Mouse (Mus musculus) MEL (cell line): ENCODE data around the gene Tubb4a. TPM values are rescaled to one million over a fixed set of nuclear protein-coding genes. Genes with fewer than 3 reads are reported as not detected.
A peak's percentile ranks its signal among the peaks of the same experiment; 100 is the strongest.

Source experiments
- DNase-seq: peaks from one replicate; pipeline ENCODE4 v3.0.0; 2011; ENCODE audit warnings: low read depth, low spot score
- H3K27ac ChIP-seq: 2 replicates; pipeline ENCODE4 v1.5.1; 2012; ENCODE audit warnings: low read depth, mild to moderate bottlenecking, control low read depth, low read length, moderate library complexity; ENCODE audit not compliant: control insufficient read depth
- H3K27me3 ChIP-seq, 2 experiments: fragments of 150-350 bp in 1 of 2; sonication (generic) in 1 of 2; 2 replicates each; pipeline ENCODE4 v1.6.1; 2012; ENCODE audit warnings: low read length in 2 of 2, mild to moderate bottlenecking in 2 of 2, improper control_type of control experiment in 1 of 2, moderate library complexity in 1 of 2; ENCODE audit not compliant: insufficient read depth in 2 of 2, control insufficient read depth in 1 of 2
- H3K36me3 ChIP-seq, 2 experiments: 2 replicates each; pipeline ENCODE4 v1.6.1; 2012 to 2014; ENCODE audit warnings: low read length in 2 of 2, improper control_type of control experiment in 1 of 2, inconsistent platforms in 1 of 2, mild to moderate bottlenecking in 1 of 2; ENCODE audit not compliant: insufficient read depth in 2 of 2, control insufficient read depth in 1 of 2
- H3K4me1 ChIP-seq, 2 experiments: fragments of 150-350 bp in 1 of 2; sonication (generic) in 1 of 2; 2 replicates each; pipeline ENCODE4 v1.6.1; 2012; ENCODE audit warnings: low read length in 2 of 2, improper control_type of control experiment in 1 of 2, mild to moderate bottlenecking in 1 of 2; ENCODE audit not compliant: insufficient read depth in 2 of 2, control insufficient read depth in 1 of 2
- H3K4me3 ChIP-seq, 2 experiments: fragments of 150-350 bp in 1 of 2; sonication (generic) in 1 of 2; 2 replicates each; pipeline ENCODE4 v1.5.1; 2012; ENCODE audit warnings: low read depth in 2 of 2, low read length in 2 of 2, mild to moderate bottlenecking in 2 of 2, moderate library complexity in 2 of 2, control low read depth in 1 of 2, improper control_type of control experiment in 1 of 2; ENCODE audit not compliant: control insufficient read depth in 1 of 2, insufficient read depth in 1 of 2
- H3K79me2 ChIP-seq: 2 replicates; pipeline ENCODE4 v1.6.1; 2012; ENCODE audit warnings: mild to moderate bottlenecking, low read length, moderate library complexity; ENCODE audit not compliant: control insufficient read depth, poor library complexity, insufficient read depth
- H3K9ac ChIP-seq: 2 replicates; pipeline ENCODE4 v1.6.1; 2012; ENCODE audit warnings: low read depth, mild to moderate bottlenecking, control low read depth, low read length, moderate library complexity; ENCODE audit not compliant: control insufficient read depth, poor library complexity, severe bottlenecking
- H3K9me3 ChIP-seq: fragments of 150-350 bp; sonication (generic); replicated peaks from 2 replicates; pipeline ENCODE4 v1.6.1; 2012; ENCODE audit warnings: mild to moderate bottlenecking, low read length, improper control_type of control experiment, moderate library complexity; ENCODE audit not compliant: insufficient read depth
- BHLHE40 ChIP-seq: IDR thresholded peaks from 2 replicates; pipeline ENCODE4 v1.6.1; 2012; ENCODE audit warnings: low read depth, mild to moderate bottlenecking, inconsistent platforms, low read length, improper control_type of control experiment, borderline replicate concordance
- CHD2 ChIP-seq: IDR thresholded peaks from 2 replicates; pipeline ENCODE4 v1.6.1; 2011; ENCODE audit warnings: low read length, improper control_type of control experiment
- CTCF ChIP-seq, 3 experiments: IDR thresholded peaks in 2 of 3; conservative IDR thresholded peaks in 1 of 3; 2 replicates each; pipeline ENCODE4 v1.5.1; 2011 to 2012; ENCODE audit warnings: low read length in 3 of 3, low read depth in 2 of 3, mild to moderate bottlenecking in 2 of 3, improper control_type of control experiment in 1 of 3, inconsistent platforms in 1 of 3, mixed read lengths in 1 of 3, moderate library complexity in 1 of 3; ENCODE audit not compliant: control insufficient read depth in 1 of 3, insufficient read depth in 1 of 3, poor library complexity in 1 of 3, severe bottlenecking in 1 of 3
- ELF1 ChIP-seq: IDR thresholded peaks from 2 replicates; pipeline ENCODE4 v1.6.1; 2014; ENCODE audit warnings: low read depth, mild to moderate bottlenecking, inconsistent platforms, low read length, improper control_type of control experiment, moderate library complexity
- EP300 ChIP-seq, 2 experiments: IDR thresholded peaks; 2 replicates each; pipeline ENCODE4 v1.6.1; 2011; ENCODE audit warnings: improper control_type of control experiment in 2 of 2, low read length in 2 of 2, low read depth in 1 of 2, mild to moderate bottlenecking in 1 of 2
- ETS1 ChIP-seq: IDR thresholded peaks from 2 replicates; pipeline ENCODE4 v1.6.1; 2012; ENCODE audit warnings: low read depth, mild to moderate bottlenecking, inconsistent platforms, low read length, improper control_type of control experiment, moderate library complexity
- HCFC1 ChIP-seq: IDR thresholded peaks from 2 replicates; pipeline ENCODE4 v1.6.1; 2012; ENCODE audit warnings: low read depth, mild to moderate bottlenecking, inconsistent platforms, low read length, improper control_type of control experiment, moderate library complexity
- JUND ChIP-seq: IDR thresholded peaks from 2 replicates; pipeline ENCODE4 v1.6.1; 2011; ENCODE audit warnings: low read depth, mild to moderate bottlenecking, improper control_type of control experiment, low read length
- MAX ChIP-seq: IDR thresholded peaks from 2 replicates; pipeline ENCODE4 v1.6.1; 2011; ENCODE audit warnings: low read length, improper control_type of control experiment
- MYB ChIP-seq: IDR thresholded peaks from 2 replicates; pipeline ENCODE4 v1.6.1; 2011; ENCODE audit warnings: mild to moderate bottlenecking, low read depth, low read length, improper control_type of control experiment
- MYC ChIP-seq: IDR thresholded peaks from 2 replicates; pipeline ENCODE4 v1.6.1; 2011; ENCODE audit warnings: low read depth, mild to moderate bottlenecking, low read length, improper control_type of control experiment, moderate library complexity
- NELFE ChIP-seq: IDR thresholded peaks from 2 replicates; pipeline ENCODE4 v1.6.1; 2011; ENCODE audit warnings: low read depth, low read length, improper control_type of control experiment
- NRF1 ChIP-seq: IDR thresholded peaks from 2 replicates; pipeline ENCODE4 v1.6.1; 2014; ENCODE audit warnings: low read depth, mild to moderate bottlenecking, inconsistent platforms, low read length, improper control_type of control experiment, moderate library complexity; ENCODE audit not compliant: poor library complexity, insufficient read depth, severe bottlenecking
- POLR2A ChIP-seq, 2 experiments: IDR thresholded peaks; 2 replicates each; pipeline ENCODE4 v1.6.1; 2011 to 2012; ENCODE audit warnings: low read length in 2 of 2, mild to moderate bottlenecking in 2 of 2, control low read depth in 1 of 2, improper control_type of control experiment in 1 of 2, low read depth in 1 of 2, moderate library complexity in 1 of 2; ENCODE audit not compliant: control insufficient read depth in 1 of 2, insufficient read depth in 1 of 2, poor library complexity in 1 of 2
- POLR2AphosphoS5 ChIP-seq: IDR thresholded peaks from 2 replicates; pipeline ENCODE4 v1.6.1; 2012; ENCODE audit warnings: low read depth, borderline replicate concordance, mild to moderate bottlenecking, inconsistent platforms, low read length, moderate library complexity, mixed read lengths
- RAD21 ChIP-seq: IDR thresholded peaks from 2 replicates; pipeline ENCODE4 v1.6.1; 2011; ENCODE audit warnings: mild to moderate bottlenecking, low read depth, low read length, improper control_type of control experiment
- RCOR1 ChIP-seq: IDR thresholded peaks from 2 replicates; pipeline ENCODE4 v1.6.1; 2012; ENCODE audit warnings: low read depth, mild to moderate bottlenecking, inconsistent platforms, low read length, improper control_type of control experiment
- SMC3 ChIP-seq: IDR thresholded peaks from 2 replicates; pipeline ENCODE4 v1.6.1; 2011; ENCODE audit warnings: low read depth, low read length, improper control_type of control experiment
- TBP ChIP-seq: IDR thresholded peaks from 2 replicates; pipeline ENCODE4 v1.8.0; 2011; ENCODE audit warnings: low read depth, low read length, improper control_type of control experiment
- TCF12 ChIP-seq: IDR thresholded peaks from 2 replicates; pipeline ENCODE4 v1.6.1; 2014; ENCODE audit warnings: low read depth, mild to moderate bottlenecking, inconsistent platforms, low read length, improper control_type of control experiment, moderate library complexity
- UBTF ChIP-seq: IDR thresholded peaks from 2 replicates; pipeline ENCODE4 v1.6.1; 2012; ENCODE audit warnings: low read depth, mild to moderate bottlenecking, inconsistent platforms, low read length, improper control_type of control experiment, moderate library complexity, borderline replicate concordance; ENCODE audit not compliant: insufficient read depth
- USF1 ChIP-seq: IDR thresholded peaks from 2 replicates; pipeline ENCODE4 v1.6.1; 2014; ENCODE audit warnings: low read depth, mild to moderate bottlenecking, inconsistent platforms, low read length, improper control_type of control experiment, moderate library complexity
- USF2 ChIP-seq, 2 experiments: IDR thresholded peaks; 2 replicates each; pipeline ENCODE4 v1.6.1; 2011 to 2012; ENCODE audit warnings: improper control_type of control experiment in 2 of 2, low read length in 2 of 2, borderline replicate concordance in 1 of 2, inconsistent platforms in 1 of 2, low read depth in 1 of 2, mild to moderate bottlenecking in 1 of 2; ENCODE audit not compliant: insufficient read depth in 1 of 2
- ZC3H11A ChIP-seq: IDR thresholded peaks from 2 replicates; pipeline ENCODE4 v1.6.1; 2012; ENCODE audit warnings: low read depth, mild to moderate bottlenecking, inconsistent platforms, low read length, improper control_type of control experiment
- ZKSCAN1 ChIP-seq: IDR thresholded peaks from 2 replicates; pipeline ENCODE4 v1.6.1; 2012; ENCODE audit warnings: low read depth, mild to moderate bottlenecking, inconsistent platforms, low read length, improper control_type of control experiment, moderate library complexity
- ZNF384 ChIP-seq: IDR thresholded peaks from 2 replicates; pipeline ENCODE4 v1.6.1; 2012; ENCODE audit warnings: low read depth, mild to moderate bottlenecking, inconsistent platforms, low read length, improper control_type of control experiment
- polyA plus RNA-seq, 2 experiments: library from polyadenylated mRNA; stranded (reverse) in 1 of 2; unstranded in 1 of 2; fragments of >175 nt in 1 of 2; fragments of >200 nt in 1 of 2; gene quantifications; 2 replicates each; pipeline versions ENCODE4 v1.2.1 to v1.2.4; 2012; ENCODE audit warnings: low replicate concordance in 2 of 2, low read depth in 1 of 2; ENCODE audit not compliant: insufficient read length in 2 of 2, insufficient read depth in 1 of 2, missing spikeins in 1 of 2
- total RNA-seq: library from RNA; depleted of rRNA; stranded (reverse); fragments of 300-350 nt; gene quantifications from 2 replicates; pipeline ENCODE4 v1.2.3, GENCODE M21; 2012

Tubb4a gene
- total and polyA plus RNA-seq, 3 experiments: 0.35 to 6.4 TPM; not detected in 1

- H3K9ac ChIP-seq: no peak overlapping the region
- H3K27me3 ChIP-seq: no peaks in the 10 kb centered on the region
- TF ChIP-seq CHD2 (no peak), TCF12 (no peak), MAX (no peak), ETS1 (no peak), TBP (no peak), HCFC1 (no peak), CTCF (IDR thresholded peaks at IDR 0.05 in 2 of 3, conservative IDR thresholded peaks at IDR 0.05 in 1 of 3; ENCODE audit: control insufficient read depth in 1 of 3, insufficient read depth in 1 of 3, low read depth in 2 of 3, low read length in 3 of 3, poor library complexity in 1 of 3, severe bottlenecking in 1 of 3) (no peak), ZNF384 (no peak), USF2 (IDR thresholded peaks at IDR 0.05; ENCODE audit: borderline replicate concordance in 1 of 2, insufficient read depth in 1 of 2, low read depth in 1 of 2, low read length in 2 of 2) (no peak), RCOR1 (no peak), ZC3H11A (no peak), SMC3 (no peak), ZKSCAN1 (no peak), NRF1 (no peak), EP300 (IDR thresholded peaks at IDR 0.05; ENCODE audit: low read depth in 1 of 2, low read length in 2 of 2) (no peak), JUND (no peak)
- peak; percentile 38 for DNase-seq
- H3K4me1 ChIP-seq: no peaks in the 10 kb centered on the region
- H3K36me3 ChIP-seq: peaks cover 0 to 3% of the 10 kb centered on the region in 2 experiments; a peak in 1 of 4 replicates
- H3K79me2 ChIP-seq: no peaks in the 10 kb centered on the region
- H3K4me3 ChIP-seq: no peak overlapping the region
- no peak overlapping the region for H3K27ac ChIP-seq
- H3K9me3 ChIP-seq: no peaks in the 10 kb centered on the region
Observed at GRCm38 (mm10) chr17:57047406-57047805, 40.2 kb downstream of the Tubb4a start.

DNA sequence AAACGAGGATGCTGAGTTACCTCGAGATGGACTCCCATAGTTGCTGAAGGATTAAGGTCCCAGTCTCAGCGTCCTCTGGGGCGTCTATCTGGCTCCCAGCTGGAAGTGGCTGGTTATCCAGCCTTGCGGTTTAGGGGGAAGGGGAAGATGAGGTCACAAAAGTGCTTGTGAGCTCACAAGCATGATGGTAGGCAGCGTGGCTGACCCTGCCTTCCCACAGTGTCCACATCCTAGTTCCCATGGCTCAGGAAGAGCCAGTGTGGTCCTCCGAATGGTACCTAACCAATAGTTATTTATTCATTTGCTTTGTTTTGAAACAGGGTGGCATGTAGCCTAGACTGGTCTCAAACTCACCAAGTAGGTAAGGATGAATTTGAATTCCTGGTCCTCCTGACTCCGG is 46.0 kb downstream of the Tubb4a start, which contains the start of gene Slc25a41:
Slc25a41 (minus strand) TSS at position 101 of the 400 bp plus-strand sequence.
- Histone ChIP-seq H3K36me3 (peaks cover 0 to 4% of the 10 kb centered on the region in 2 experiments; a peak in 2 of 4 replicates), H3K4me3 (no peak within 1 kb of the TSS), H3K4me1 (peaks cover 0 to 14% of the 10 kb centered on the region in 2 experiments; a peak in 2 of 4 replicates), H3K27me3 (no peaks in the 10 kb centered on the region), H3K27ac (no peak within 1 kb of the TSS), H3K9ac (no peak within 1 kb of the TSS), H3K9me3 (no peaks in the 10 kb centered on the region), H3K79me2 (no peaks in the 10 kb centered on the region)
- no peak for DNase-seq
- TF ChIP-seq EP300 (IDR thresholded peaks at IDR 0.05; ENCODE audit: low read depth in 1 of 2, low read length in 2 of 2): no peak
- no peak for TF ChIP-seq ELF1
- TF ChIP-seq POLR2A (IDR thresholded peaks at IDR 0.05; ENCODE audit: control insufficient read depth in 1 of 2, insufficient read depth in 1 of 2, low read depth in 1 of 2, low read length in 2 of 2, poor library complexity in 1 of 2): no peak
- TF ChIP-seq ZKSCAN1: no peak
- no peak for TF ChIP-seq BHLHE40
- no peak for TF ChIP-seq USF1
- TF ChIP-seq JUND: no peak
- TF ChIP-seq CTCF (IDR thresholded peaks at IDR 0.05 in 2 of 3, conservative IDR thresholded peaks at IDR 0.05 in 1 of 3; ENCODE audit: control insufficient read depth in 1 of 3, insufficient read depth in 1 of 3, low read depth in 2 of 3, low read length in 3 of 3, poor library complexity in 1 of 3, severe bottlenecking in 1 of 3): no peak
- no peak for TF ChIP-seq SMC3
- TF ChIP-seq NELFE: no peak
- no peak for TF ChIP-seq POLR2AphosphoS5
- no peak for TF ChIP-seq MYB
- no peak for TF ChIP-seq USF2 (IDR thresholded peaks at IDR 0.05; ENCODE audit: borderline replicate concordance in 1 of 2, insufficient read depth in 1 of 2, low read depth in 1 of 2, low read length in 2 of 2)
- no peak for TF ChIP-seq UBTF
- no peak for TF ChIP-seq MYC
- TF ChIP-seq TCF12: no peak
- no peak for TF ChIP-seq RAD21
